Mouse (Mus musculus): ENCODE results near the gene Prim2.

Prim2 gene

GRCm38 (mm10) chr1:33488372-33488771 is 181.2 kb downstream of the Prim2 start:
- no peak for DNase-seq (ENCODE audit: low read depth)

GRCm38 (mm10) chr1:33483746-33484145 is 185.8 kb downstream of the Prim2 start:
- DNase-seq (ENCODE audit: low read depth), result no peak

DNA sequence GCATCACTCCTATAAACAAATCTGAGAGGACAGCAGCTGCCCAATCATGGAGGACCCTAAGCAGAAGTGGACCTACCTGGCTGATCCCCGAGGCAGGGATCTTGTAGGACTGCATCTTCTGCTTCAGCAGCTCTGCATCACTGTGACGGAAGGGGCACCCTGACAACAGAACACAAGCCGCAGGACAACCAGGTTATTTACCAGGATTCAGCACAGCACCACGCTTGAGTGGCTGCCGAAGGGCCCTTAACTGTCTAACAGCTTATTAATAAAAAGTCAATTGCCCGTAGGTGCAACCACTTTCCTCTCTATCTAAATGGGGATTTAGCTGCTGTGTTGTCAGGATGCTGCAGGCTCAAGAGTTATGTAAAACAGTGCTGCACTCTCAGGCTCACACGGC is 189.2 kb downstream of the Prim2 start:
- DNase-seq (ENCODE audit: low read depth), result no peak

- DNase-seq (ENCODE audit: low read depth), result no peak
Observed at GRCm38 (mm10) chr1:33471069-33471468, 198.5 kb downstream of the Prim2 start.

DNA sequence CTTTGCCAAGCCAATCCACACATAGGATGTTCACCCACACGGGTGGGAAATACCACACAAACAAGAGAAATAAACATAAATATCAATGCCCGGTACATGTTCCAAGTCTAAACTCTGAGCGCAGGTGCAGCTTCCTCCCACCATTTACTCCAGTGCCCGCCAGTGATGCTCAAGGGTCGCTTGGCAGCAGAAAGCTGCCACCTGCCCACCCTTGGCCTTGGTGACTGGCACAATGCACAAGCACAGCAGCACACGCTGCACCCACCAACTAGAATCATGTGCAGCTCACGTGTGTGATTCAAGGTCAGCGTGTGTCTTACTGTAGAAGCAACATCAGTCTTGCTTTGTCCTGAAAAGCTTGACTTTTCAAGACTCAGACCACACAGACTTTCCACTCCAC is 199.4 kb downstream of the Prim2 start:
- DNase-seq (ENCODE audit: low read depth), result no peak

DNA sequence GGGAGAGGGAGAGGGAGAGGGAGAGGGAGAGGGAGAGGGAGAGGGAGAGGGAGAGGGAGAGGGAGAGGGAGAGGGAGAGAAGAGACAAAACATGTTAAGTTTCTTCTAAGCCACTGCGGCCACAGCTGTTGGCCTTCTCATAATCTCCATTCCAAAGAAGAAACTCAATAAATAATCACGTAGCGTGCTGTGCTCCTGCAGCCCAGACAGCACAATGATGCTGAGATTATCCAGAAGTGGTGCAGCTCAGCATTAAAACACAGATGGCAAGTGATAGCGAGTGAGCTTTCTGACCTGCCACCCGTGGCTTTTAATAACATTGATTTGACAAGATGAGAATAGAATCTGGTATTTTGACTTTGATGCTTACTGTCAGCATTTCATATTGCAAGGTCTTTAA is 205.4 kb downstream of the Prim2 start:
- DNase-seq (ENCODE audit: low read depth), result no peak

DNA sequence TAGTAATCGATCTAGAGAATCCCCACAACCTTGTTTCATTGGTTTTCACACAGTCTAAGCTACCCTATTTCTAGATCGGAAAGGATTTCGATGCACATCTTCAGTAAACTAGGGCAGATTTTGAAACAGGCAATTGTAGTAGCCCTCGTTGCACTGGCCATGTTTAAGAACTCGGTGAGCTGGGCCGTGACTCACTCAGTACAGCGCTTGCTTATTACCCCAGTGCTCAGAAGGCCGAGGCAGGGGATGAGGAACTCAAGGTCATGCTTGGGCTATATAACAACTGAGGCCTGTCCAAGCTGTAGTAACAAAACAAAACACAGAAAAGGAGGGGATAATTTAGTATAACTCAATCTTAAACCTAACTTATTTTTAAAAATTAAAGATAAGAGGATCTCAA is 208.9 kb downstream of the Prim2 start:
- DNase-seq (ENCODE audit: low read depth), result no peak

DNA sequence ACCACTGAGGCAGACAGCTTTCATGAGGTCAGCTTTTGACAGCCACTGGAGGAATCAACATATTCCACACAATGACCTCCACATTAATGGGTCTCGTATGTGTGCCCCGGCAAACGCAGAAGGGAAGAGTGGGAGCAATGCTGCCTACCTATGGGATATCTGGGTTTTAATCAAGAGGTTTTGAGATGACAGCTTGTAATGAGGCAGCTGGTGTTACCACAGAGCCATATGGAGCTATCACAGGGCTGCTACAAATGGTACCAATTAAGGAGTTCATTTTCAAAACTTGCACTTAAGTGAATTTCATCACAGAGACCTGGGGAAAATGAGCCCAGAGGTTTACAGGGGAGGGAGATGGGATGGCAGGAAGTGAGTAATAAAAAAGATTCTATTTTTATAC is 209.3 kb downstream of the Prim2 start:
- DNase-seq (ENCODE audit: low read depth), result no peak

GRCm38 (mm10) chr1:33458950-33459349 is 210.6 kb downstream of the Prim2 start:
- no peak for DNase-seq (ENCODE audit: low read depth)

DNA sequence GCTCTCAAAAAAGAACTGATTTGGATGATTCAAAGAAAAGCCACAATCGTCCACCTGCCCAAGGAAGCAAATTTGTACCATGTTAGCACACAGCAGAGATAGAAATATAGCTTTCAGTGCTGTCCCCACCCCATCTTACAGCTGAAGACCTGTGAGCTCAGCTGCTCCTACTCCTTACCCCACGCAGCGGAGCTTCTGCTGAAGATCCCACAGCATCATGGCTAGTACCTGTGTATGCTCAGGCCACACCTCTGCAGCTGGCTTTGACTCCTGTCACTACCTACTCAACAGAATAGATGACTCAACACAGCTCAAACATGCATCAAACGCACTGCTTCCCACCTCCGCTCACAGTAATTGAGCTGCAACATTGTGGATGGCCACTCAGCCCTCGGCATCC is 215.3 kb downstream of the Prim2 start:
- no peak for DNase-seq (ENCODE audit: low read depth)

DNA sequence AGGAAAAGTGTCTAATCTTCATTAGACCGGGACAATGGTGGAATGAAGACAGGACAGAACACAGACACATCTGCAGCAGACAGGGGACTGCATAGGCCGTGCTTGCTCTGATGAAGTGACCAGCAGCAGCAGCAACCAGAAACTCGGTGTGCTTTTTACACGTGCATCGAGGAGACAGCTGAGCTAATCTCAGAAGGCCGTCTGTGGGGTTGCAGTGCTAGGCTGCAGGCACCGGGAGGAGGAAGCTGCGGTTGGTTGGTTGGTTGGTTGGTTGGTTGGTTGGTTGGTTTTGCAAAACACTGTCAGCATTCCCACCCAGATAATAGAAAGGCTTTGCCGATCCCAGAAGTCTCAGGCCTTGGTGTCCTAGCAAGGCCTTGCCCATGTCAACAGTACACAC is 216.3 kb downstream of the Prim2 start:
- DNase-seq (ENCODE audit: low read depth), result no peak

DNA sequence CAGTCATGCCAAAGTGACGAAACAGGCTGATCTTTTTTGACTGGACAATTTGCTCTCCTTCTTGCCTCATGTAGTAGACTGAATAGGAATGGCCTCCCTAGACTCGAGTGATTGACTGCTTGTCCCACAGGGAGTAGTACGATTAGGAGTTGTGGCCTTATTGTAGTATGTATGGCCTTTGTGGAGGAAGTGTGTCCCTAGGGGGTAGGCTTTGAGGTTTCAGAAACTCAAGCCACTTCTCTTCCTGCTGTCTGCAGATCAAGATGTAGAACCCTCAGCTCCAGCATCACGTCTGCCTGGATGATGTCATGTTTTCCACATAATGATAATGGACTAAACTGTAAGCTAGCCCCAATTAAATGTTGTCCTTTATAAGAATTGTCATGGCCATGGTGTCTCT is 222.4 kb downstream of the Prim2 start:
- DNase-seq (ENCODE audit: low read depth), result no peak

- DNase-seq (ENCODE audit: low read depth), result no peak
Observed at GRCm38 (mm10) chr1:33436167-33436566, 233.4 kb downstream of the Prim2 start.
